ENCODE assay signal across 8 mouse cellular contexts in genomic region chr8:11173284-11174191, GRCm38 (mm10).
A peak's percentile ranks its signal among the peaks of the same experiment; 100 is the strongest.
DNase-seq lines count a peak whose midpoint lies in the region; ATAC-seq and TF ChIP-seq lines count a peak whose summit lies in the region.

No protein-coding gene starts in this region.

- no peaks in the 10 kb centered on the region for H3K4me1 ChIP-seq in hindbrain, embryonic 15.5 days (replicated peaks)
- peaks cover 16% of the 10 kb centered on the region for H3K4me1 ChIP-seq in liver, adult 2 months (ENCODE audit: control insufficient read depth, insufficient read depth, low read length)
- H3K4me1 ChIP-seq in midbrain, embryonic 16.5 days (ENCODE audit: control insufficient read depth, insufficient read depth, low read length), result no peaks in the 10 kb centered on the region

- H3K4me3 ChIP-seq in gastrocnemius, adult 2 months, result no peak overlapping the region
- H3K4me3 ChIP-seq in hindbrain, embryonic 15.5 days, result no peak overlapping the region
- H3K4me3 ChIP-seq in liver, adult 2 months (ENCODE audit: insufficient read depth, low read depth, low read length), result no peak overlapping the region
- no peak overlapping the region for H3K4me3 ChIP-seq in midbrain, embryonic 16.5 days (ENCODE audit: low read depth, low read length)

- no peak overlapping the region for H3K4me2 ChIP-seq in hindbrain, embryonic 15.5 days
- H3K4me2 ChIP-seq in midbrain, embryonic 16.5 days (ENCODE audit: low read length), result no peak overlapping the region

- H3K27ac ChIP-seq in gastrocnemius, adult 2 months, result peak overlapping the region; percentile 89
- no peak overlapping the region for H3K27ac ChIP-seq in hindbrain, embryonic 15.5 days (replicated peaks)
- no peak overlapping the region for H3K27ac ChIP-seq in liver, adult 2 months (replicated peaks; ENCODE audit: insufficient read depth, low read depth, low read length)
- H3K27ac ChIP-seq in midbrain, embryonic 16.5 days (ENCODE audit: low read length), result no peak overlapping the region

- 63% methylated on average over 17 of the region's 17 CpGs for WGBS in hindbrain, embryonic 15.5 days
- 20% methylated on average over 17 of the region's 17 CpGs for WGBS in liver, adult 2 months
- WGBS in midbrain, embryonic 16.5 days, result 69% methylated on average over 17 of the region's 17 CpGs

- no peaks in the 10 kb centered on the region for H3K79me2 ChIP-seq in liver, adult 2 months (ENCODE audit: control insufficient read depth, insufficient read depth, low read length)

- ATAC-seq in hindbrain, embryonic 15.5 days (ENCODE audit: low FRiP score, low read depth), result peak; percentile 65
- peak; percentile 67 for ATAC-seq in midbrain, embryonic 16.5 days

- no peaks in the 10 kb centered on the region for H3K36me3 ChIP-seq in hindbrain, embryonic 15.5 days
- no peaks in the 10 kb centered on the region for H3K36me3 ChIP-seq in liver, adult 2 months (ENCODE audit: control insufficient read depth, insufficient read depth, low read length)
- H3K36me3 ChIP-seq in midbrain, embryonic 16.5 days (ENCODE audit: control insufficient read depth, insufficient read depth, low read length), result no peaks in the 10 kb centered on the region

- peak; percentile 69 for TF ChIP-seq CTCF in gastrocnemius, adult 2 months (IDR thresholded peaks at IDR 0.05)
- peak; percentile 85 for TF ChIP-seq CTCF in liver, adult 2 months (IDR thresholded peaks at IDR 0.05; ENCODE audit: low read depth, low read length)

- peak; percentile 28 for DNase-seq in ovary, postnatal 36 days (ENCODE audit: low spot score)
- DNase-seq in ovary, postnatal 14 days (ENCODE audit: low spot score), result no peak
- DNase-seq in cerebellum, adult 9-10 months, result peak; percentile 77
- DNase-seq in gastrocnemius, adult 2 months, result peak; percentile 93
- DNase-seq in liver, adult 2 months (ENCODE audit: extremely low read depth, low read depth, low spot score), result peak; percentile 85
- peak; percentile 7 to 11 for DNase-seq in thymus, postnatal 36 days

- no peak for TF ChIP-seq POLR2A in liver, adult 2 months (IDR thresholded peaks at IDR 0.05; ENCODE audit: extremely low read depth, insufficient read depth, low read length)

- no peak overlapping the region for H3K9ac ChIP-seq in hindbrain, embryonic 15.5 days
- H3K9ac ChIP-seq in liver, adult 2 months (ENCODE audit: low read depth, low read length), result no peak overlapping the region
- no peak overlapping the region for H3K9ac ChIP-seq in midbrain, embryonic 16.5 days (ENCODE audit: low read depth, low read length)

- intact Hi-C loops in gastrocnemius, adult 2 months (cut with DNase I), result loop anchor here (1.0 to 5.0 kb wide), 4 partner anchors 86 to 736 kb away; partner anchors contain the start of gene Irs2

- no peaks in the 10 kb centered on the region for H3K9me3 ChIP-seq in hindbrain, embryonic 15.5 days
- no peaks in the 10 kb centered on the region for H3K9me3 ChIP-seq in midbrain, embryonic 16.5 days (replicated peaks; ENCODE audit: control insufficient read depth, low read length, poor library complexity, severe bottlenecking)

- H3K27me3 ChIP-seq in hindbrain, embryonic 15.5 days, result no peaks in the 10 kb centered on the region
- no peaks in the 10 kb centered on the region for H3K27me3 ChIP-seq in liver, adult 2 months (ENCODE audit: control insufficient read depth, insufficient read depth, low read length)
- H3K27me3 ChIP-seq in midbrain, embryonic 16.5 days (ENCODE audit: control insufficient read depth, insufficient read depth, low read depth, low read length), result no peaks in the 10 kb centered on the region
